Mouse (Mus musculus): ENCODE measurements around the gene Sorbs1. TPM values are rescaled to one million over a fixed set of nuclear protein-coding genes. Genes with fewer than 3 reads are reported as not detected.

Sorbs1 gene
- total RNA-seq, 1 experiment: 18.0 TPM

- no peak overlapping the region for H3K27ac ChIP-seq (ENCODE audit: insufficient read depth, low read depth, low read length, poor library complexity, severe bottlenecking)
- no peak overlapping the region for H3K9ac ChIP-seq (ENCODE audit: insufficient read depth, low read depth, low read length, poor library complexity, severe bottlenecking)
- H3K36me3 ChIP-seq (ENCODE audit: control insufficient read depth, insufficient read depth, low read length, poor library complexity, severe bottlenecking): no peaks in the 10 kb centered on the region
- TF ChIP-seq HCFC1 (IDR thresholded peaks at IDR 0.05; ENCODE audit: borderline replicate concordance, insufficient read depth, low read length) (no peak), MAFK (IDR thresholded peaks at IDR 0.05; ENCODE audit: insufficient read depth, low read depth, low read length) (no peak), CHD2 (IDR thresholded peaks at IDR 0.05; ENCODE audit: low read depth, low read length) (no peak), ZC3H11A (IDR thresholded peaks at IDR 0.05; ENCODE audit: borderline replicate concordance, low read depth, low read length) (no peak), ZNF384 (IDR thresholded peaks at IDR 0.05; ENCODE audit: low read depth, low read length) (no peak)
- in situ Hi-C loops (cut with MboI; ENCODE audit: low sequenced_read_pairs in 2 of 2, unreplicated experiment in 2 of 2): no loop called here
- H3K4me1 ChIP-seq (ENCODE audit: control insufficient read depth in 2 of 2, insufficient read depth in 2 of 2, low read length in 2 of 2, poor library complexity in 1 of 2): peaks cover 0 to 4% of the 10 kb centered on the region in 2 experiments; a peak in 1 of 4 replicates
- H3K9me3 ChIP-seq (ENCODE audit: control insufficient read depth, insufficient read depth, low read depth, low read length): no peaks in the 10 kb centered on the region
- no peak for DNase-seq (ENCODE audit: low read depth, low spot score)
- no peak overlapping the region for H3K4me3 ChIP-seq (ENCODE audit: insufficient read depth in 1 of 2, low read depth in 1 of 2, low read length in 2 of 2, poor library complexity in 1 of 2, severe bottlenecking in 1 of 2)
These were observed 80.2 kb downstream of the Sorbs1 start for GRCm38 (mm10) chr19:40433316-40433912.

- H3K4me1 ChIP-seq (ENCODE audit: control insufficient read depth in 2 of 2, insufficient read depth in 2 of 2, low read length in 2 of 2, poor library complexity in 1 of 2): peaks cover 0 to 4% of the 10 kb centered on the region in 2 experiments; a peak in 1 of 4 replicates
- no peaks in the 10 kb centered on the region for H3K9me3 ChIP-seq (ENCODE audit: control insufficient read depth, insufficient read depth, low read depth, low read length)
- no peaks in the 10 kb centered on the region for H3K36me3 ChIP-seq (ENCODE audit: control insufficient read depth, insufficient read depth, low read length, poor library complexity, severe bottlenecking)
- H3K27ac ChIP-seq (ENCODE audit: insufficient read depth, low read depth, low read length, poor library complexity, severe bottlenecking): no peak overlapping the region
- no peak for DNase-seq (ENCODE audit: low read depth, low spot score)
- H3K9ac ChIP-seq (ENCODE audit: insufficient read depth, low read depth, low read length, poor library complexity, severe bottlenecking): no peak overlapping the region
- TF ChIP-seq MAFK (IDR thresholded peaks at IDR 0.05; ENCODE audit: insufficient read depth, low read depth, low read length) (no peak), ZC3H11A (IDR thresholded peaks at IDR 0.05; ENCODE audit: borderline replicate concordance, low read depth, low read length) (no peak), HCFC1 (IDR thresholded peaks at IDR 0.05; ENCODE audit: borderline replicate concordance, insufficient read depth, low read length) (no peak), CHD2 (IDR thresholded peaks at IDR 0.05; ENCODE audit: low read depth, low read length) (no peak), ZNF384 (IDR thresholded peaks at IDR 0.05; ENCODE audit: low read depth, low read length) (no peak)
- in situ Hi-C loops (cut with MboI; ENCODE audit: low sequenced_read_pairs in 2 of 2, unreplicated experiment in 2 of 2): no loop called here
- H3K4me3 ChIP-seq (ENCODE audit: insufficient read depth in 1 of 2, low read depth in 1 of 2, low read length in 2 of 2, poor library complexity in 1 of 2, severe bottlenecking in 1 of 2): no peak overlapping the region
These were observed 81.6 kb downstream of the Sorbs1 start for GRCm38 (mm10) chr19:40431969-40432368.

GRCm38 (mm10) chr19:40429572-40429971 lies 84.0 kb downstream of the Sorbs1 start:
- Histone ChIP-seq H3K4me1 (ENCODE audit: control insufficient read depth in 2 of 2, insufficient read depth in 2 of 2, low read length in 2 of 2, poor library complexity in 1 of 2) (peaks cover 0 to 2% of the 10 kb centered on the region in 2 experiments; a peak in 1 of 4 replicates), H3K9me3 (ENCODE audit: control insufficient read depth, insufficient read depth, low read depth, low read length) (no peaks in the 10 kb centered on the region), H3K4me3 (ENCODE audit: insufficient read depth in 1 of 2, low read depth in 1 of 2, low read length in 2 of 2, poor library complexity in 1 of 2, severe bottlenecking in 1 of 2) (no peak overlapping the region), H3K36me3 (ENCODE audit: control insufficient read depth, insufficient read depth, low read length, poor library complexity, severe bottlenecking) (no peaks in the 10 kb centered on the region), H3K9ac (ENCODE audit: insufficient read depth, low read depth, low read length, poor library complexity, severe bottlenecking) (no peak overlapping the region), H3K27ac (ENCODE audit: insufficient read depth, low read depth, low read length, poor library complexity, severe bottlenecking) (no peak overlapping the region)
- TF ChIP-seq CHD2 (IDR thresholded peaks at IDR 0.05; ENCODE audit: low read depth, low read length) (no peak), ZC3H11A (IDR thresholded peaks at IDR 0.05; ENCODE audit: borderline replicate concordance, low read depth, low read length) (no peak), HCFC1 (IDR thresholded peaks at IDR 0.05; ENCODE audit: borderline replicate concordance, insufficient read depth, low read length) (no peak), MAFK (IDR thresholded peaks at IDR 0.05; ENCODE audit: insufficient read depth, low read depth, low read length) (no peak), ZNF384 (IDR thresholded peaks at IDR 0.05; ENCODE audit: low read depth, low read length) (no peak)
- in situ Hi-C loops (cut with MboI; ENCODE audit: low sequenced_read_pairs in 2 of 2, unreplicated experiment in 2 of 2): no loop called here
- DNase-seq (ENCODE audit: low read depth, low spot score): no peak

- Histone ChIP-seq H3K27ac (ENCODE audit: insufficient read depth, low read depth, low read length, poor library complexity, severe bottlenecking) (no peak overlapping the region), H3K9ac (ENCODE audit: insufficient read depth, low read depth, low read length, poor library complexity, severe bottlenecking) (no peak overlapping the region), H3K9me3 (ENCODE audit: control insufficient read depth, insufficient read depth, low read depth, low read length) (no peaks in the 10 kb centered on the region), H3K4me1 (ENCODE audit: control insufficient read depth in 2 of 2, insufficient read depth in 2 of 2, low read length in 2 of 2, poor library complexity in 1 of 2) (peaks cover 0 to 2% of the 10 kb centered on the region in 2 experiments; a peak in 1 of 4 replicates), H3K36me3 (ENCODE audit: control insufficient read depth, insufficient read depth, low read length, poor library complexity, severe bottlenecking) (no peaks in the 10 kb centered on the region), H3K4me3 (ENCODE audit: insufficient read depth in 1 of 2, low read depth in 1 of 2, low read length in 2 of 2, poor library complexity in 1 of 2, severe bottlenecking in 1 of 2) (no peak overlapping the region)
- TF ChIP-seq CHD2 (IDR thresholded peaks at IDR 0.05; ENCODE audit: low read depth, low read length) (no peak), ZNF384 (IDR thresholded peaks at IDR 0.05; ENCODE audit: low read depth, low read length) (no peak)
- no peak for DNase-seq (ENCODE audit: low read depth, low spot score)
- in situ Hi-C loops (cut with MboI; ENCODE audit: low sequenced_read_pairs in 2 of 2, unreplicated experiment in 2 of 2): no loop called here
These were observed 84.4 kb downstream of the Sorbs1 start for GRCm38 (mm10) chr19:40429169-40429568.

All from ES-E14 (cell line).